Mouse (Mus musculus) adipocyte (in vitro differentiated cells): Measurements from ENCODE around the gene Arhgap25.
A peak's percentile ranks its signal among the peaks of the same experiment; 100 is the strongest.
"Not testable (repeated sequence)": the region's sequence is repeated elsewhere in the genome, so short reads cannot be mapped to it uniquely, and the experiment has no call there.

Experiments used
- DNase-seq: peaks from one replicate; pipeline ENCODE4 v3.0.0-alpha.2; 2016; ENCODE audit warnings: low spot score

The Arhgap25 gene

GRCm38 (mm10) chr6:87503536-87503935 lies 29.5 kb downstream of the Arhgap25 start:
- DNase-seq: no peak

- peak; percentile 30 for DNase-seq
Measured at GRCm38 (mm10) chr6:87502831-87503286, 30.2 kb downstream of the Arhgap25 start.

GRCm38 (mm10) chr6:87502411-87502810 lies 30.6 kb downstream of the Arhgap25 start:
- no peak for DNase-seq

DNA sequence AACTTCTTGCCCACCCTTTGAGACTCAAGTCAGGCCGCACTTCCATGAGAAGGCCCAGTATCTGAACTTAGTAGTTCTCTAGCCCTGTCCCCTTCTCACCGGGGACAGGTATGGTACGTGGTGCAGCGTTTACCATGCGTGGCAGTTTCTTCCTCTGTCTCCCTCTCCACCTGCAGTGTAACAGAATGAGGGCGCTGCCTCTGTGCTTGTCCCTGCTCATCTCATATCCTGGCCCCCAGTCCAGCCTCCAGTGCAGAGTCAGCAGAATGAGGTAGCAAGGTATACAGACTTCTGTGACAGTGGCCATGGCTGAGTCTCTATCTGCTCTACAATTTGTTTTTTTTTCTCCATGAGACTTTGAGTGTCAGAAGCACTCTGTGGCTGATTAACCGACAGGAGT lies 32.4 kb downstream of the Arhgap25 start:
- DNase-seq: no peak

DNA sequence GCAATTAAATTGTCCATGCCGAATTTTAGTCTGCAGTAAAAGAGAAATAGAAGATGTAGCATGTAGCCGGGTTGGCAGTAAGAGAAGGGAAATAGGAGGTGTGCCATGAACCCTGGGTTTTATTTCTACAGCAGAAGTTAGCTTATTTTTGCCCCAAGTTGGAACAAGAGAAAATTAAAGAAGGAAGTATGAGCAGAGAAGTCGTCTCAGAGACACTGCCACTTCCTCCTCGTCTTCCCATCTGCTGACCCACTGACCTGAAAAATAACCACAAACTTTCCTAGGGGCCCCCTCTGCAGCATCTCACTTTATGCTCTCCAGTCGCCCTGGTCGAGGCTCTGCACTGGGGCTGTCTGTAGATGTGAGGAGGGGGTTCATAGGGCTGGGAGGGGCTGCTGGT lies 33.3 kb downstream of the Arhgap25 start:
- no peak for DNase-seq

DNA sequence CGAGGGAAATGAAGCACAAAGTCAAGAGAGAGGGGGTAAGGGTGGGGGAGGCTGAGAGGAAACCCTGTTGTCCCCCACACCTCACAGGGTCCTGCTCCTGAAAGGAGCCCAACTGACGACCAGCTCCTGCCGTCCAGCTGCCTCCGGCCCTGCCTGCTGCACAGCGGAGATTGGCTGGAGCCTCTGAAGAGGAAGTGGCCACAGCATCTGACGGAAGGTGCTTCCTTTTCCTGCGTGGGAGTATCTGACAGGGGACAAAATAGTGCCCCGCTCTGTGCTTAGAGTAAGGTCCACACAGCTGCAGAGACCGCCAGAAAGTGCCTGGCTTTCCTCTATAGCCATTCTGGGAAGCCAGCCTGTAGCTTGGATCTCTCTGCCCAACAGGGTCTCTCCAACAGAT lies 36.9 kb downstream of the Arhgap25 start:
- no peak for DNase-seq

DNA sequence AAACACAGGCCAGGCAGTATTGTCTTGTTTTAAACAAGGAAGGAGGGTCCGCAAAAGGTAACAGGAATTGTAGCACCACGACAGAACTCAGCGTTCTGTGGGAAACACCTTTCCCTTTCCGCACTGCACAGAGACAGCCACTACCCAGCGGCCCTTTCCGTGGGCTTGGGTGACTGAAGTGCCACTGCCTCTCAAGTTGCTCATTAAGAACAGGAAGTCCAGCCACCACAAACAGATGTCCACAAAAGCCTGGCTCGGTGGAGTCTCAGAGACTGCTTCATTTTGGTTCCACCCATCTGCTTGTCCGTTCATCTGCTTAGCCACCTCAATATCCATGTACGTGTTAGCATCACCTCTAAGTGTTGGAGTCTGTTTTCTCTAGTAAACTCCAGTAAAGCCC lies 38.7 kb downstream of the Arhgap25 start:
- no peak for DNase-seq

DNA sequence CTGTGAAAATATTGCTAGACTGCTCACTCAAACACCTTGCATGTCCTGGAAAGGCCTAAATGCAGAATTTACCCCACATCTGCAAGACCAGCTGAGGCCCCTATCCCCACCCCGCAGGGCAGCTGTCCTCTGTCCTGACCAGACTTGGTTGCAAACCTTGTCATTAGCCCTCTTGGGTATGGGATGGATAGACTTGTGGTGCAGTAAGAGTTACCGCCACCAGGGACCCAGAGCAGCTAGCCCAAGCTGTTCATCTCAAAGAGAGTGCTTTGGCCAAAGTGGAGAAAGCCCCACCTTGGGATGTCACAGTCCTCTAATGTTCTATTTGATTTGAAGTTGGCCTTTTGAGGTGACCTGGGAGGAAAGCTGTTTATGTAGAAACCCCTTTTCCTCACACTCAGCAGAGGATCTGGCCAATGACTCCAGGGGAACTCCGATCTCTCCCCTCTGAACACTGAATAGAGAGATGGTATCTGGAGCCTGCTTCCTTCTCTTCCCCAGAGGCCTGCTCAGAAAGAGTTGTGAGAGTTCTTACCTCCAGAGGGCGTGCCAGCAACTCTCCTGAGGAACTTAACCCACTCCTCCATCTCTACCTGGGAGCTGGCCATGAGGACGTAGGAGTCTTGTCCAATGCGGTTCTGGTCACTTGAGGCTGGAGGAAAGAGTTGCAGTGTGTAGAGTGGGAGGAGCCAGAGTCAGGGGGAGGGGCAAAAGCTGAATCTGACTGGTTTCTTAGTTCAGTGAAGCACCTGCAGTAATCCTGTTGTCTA lies 45.2 kb downstream of the Arhgap25 start:
- no peak for DNase-seq

GRCm38 (mm10) chr6:87484806-87485205 lies 48.3 kb downstream of the Arhgap25 start:
- peak; percentile 63 for DNase-seq

GRCm38 (mm10) chr6:87483900-87484289 lies 49.2 kb downstream of the Arhgap25 start:
- no peak for DNase-seq

DNA sequence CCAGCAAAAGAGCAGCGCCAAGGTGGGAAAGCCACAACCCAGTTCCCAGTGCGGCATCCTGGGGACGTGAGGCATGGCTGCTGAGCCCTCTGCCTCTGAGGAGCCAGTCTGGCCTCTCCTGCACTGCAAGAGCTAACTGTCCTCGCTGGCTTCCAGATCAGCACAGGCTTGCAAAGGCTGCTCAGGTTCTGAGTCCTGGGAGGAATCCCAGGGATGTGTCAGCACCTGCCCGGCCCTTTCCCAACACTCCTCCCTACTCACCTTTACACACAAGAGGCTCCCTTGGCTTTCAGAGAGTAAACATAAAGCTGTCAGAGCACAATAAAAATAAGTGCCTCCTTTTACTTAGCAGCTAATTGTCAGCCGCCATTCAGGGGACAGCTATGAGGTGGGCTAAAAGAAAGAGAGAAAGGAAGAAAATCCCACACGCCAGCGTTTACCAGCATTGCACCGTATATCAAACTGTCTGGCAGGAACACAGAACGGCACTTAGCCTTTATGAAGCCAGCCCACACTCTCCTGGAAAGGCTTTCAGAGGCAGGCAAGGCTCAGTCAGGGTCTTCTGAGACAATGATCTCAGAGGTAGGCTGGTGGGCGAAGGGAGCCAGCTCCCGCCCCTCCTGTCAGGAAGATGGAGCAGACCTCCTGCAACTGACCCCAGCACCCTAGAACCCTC lies 49.7 kb downstream of the Arhgap25 start:
- no peak for DNase-seq

DNA sequence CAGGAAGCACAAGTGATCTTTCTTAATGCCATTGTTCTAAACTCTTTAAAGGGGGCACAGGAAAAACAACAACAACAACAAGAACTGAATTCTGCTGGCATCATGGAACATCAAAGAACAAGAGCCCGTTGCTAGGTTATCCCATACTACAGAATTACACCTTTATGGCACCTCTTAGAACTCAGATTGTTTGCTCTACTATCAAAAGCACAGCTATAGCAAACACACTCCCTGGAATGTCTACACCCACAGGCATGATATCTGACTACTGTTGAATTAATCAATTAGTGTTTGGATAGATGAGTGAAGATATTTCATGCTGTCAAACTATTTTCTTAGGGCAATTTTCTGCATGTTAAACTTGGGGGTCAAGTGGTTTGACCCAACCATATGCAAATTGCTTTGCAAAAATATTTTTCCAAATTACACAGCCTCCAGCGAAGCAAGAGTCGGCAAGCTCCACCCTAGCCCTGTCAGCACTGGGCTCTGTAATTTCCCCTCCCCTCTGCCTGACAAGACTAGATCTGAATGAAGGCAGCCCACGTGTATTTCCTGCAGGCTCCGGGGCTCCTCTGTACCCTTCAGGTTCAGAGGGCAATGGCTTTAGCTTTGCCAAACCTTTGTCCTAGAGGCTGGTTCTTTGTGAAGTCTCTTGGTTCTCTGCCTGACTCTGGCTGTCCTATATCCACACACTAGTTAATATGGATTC lies 53.6 kb downstream of the Arhgap25 start:
- DNase-seq: no peak

GRCm38 (mm10) chr6:87478847-87479246 lies 54.2 kb downstream of the Arhgap25 start:
- DNase-seq: no peak

DNA sequence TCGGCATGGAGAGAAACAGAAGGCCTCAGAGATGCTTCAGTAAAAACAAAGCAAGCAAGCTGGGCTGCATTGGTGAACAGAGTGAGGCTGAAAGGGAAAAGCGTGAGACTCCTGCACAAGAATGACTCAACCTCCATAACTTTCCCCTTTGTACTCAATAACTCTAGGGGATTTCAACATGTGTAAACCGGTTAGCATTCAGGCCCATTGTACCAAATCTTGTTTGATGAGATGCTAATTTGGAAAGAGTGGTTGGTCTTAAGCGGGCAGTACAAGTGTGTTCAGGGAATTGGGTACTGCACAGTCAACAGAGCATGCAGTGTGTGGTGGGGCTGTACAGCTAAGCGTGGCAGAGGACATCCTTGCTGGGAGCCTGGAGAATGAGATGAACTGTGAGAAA lies 57.8 kb downstream of the Arhgap25 start:
- peak; percentile 44 for DNase-seq

- not testable (repeated sequence) for DNase-seq
Measured at GRCm38 (mm10) chr6:87470098-87470497, 63.0 kb downstream of the Arhgap25 start.

DNA sequence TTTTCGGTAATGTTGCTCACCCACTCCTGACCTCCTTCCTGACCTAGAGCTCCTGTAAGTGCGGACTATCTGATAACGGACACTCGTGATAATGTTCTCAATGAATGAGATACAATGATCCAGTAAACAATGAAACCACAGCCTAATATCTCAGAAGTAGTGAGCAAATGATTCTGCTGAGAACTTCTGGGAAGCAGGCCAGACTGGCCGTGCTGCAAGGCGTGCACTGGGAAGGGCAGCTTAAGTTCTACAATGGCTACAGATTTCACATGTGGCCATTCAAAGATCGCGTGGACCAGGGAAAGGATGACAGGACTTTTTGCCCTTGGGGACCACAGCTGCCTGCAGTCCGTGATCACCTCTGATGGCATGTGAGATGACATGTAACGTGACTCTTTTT lies 64.7 kb downstream of the Arhgap25 start:
- DNase-seq: peak; percentile 81

DNA sequence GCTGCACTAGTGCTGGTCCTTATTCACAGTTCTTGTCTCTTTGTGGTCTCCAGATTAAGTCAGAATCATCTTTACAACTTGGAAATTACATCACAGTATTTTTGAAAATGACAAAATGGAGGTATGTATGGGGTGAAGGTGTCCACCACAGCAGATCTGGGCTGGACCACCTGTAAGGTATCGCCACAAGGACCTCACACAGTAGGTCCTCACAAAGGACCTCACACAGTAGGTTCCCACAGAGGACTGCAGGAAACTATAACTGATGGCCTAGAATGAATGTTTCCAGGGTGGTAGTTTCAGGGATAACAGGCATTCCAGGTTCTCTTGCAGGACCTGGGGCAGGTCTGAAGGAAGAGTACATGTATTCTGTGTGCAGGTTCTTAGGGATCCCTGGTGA lies 65.7 kb downstream of the Arhgap25 start:
- no peak for DNase-seq

GRCm38 (mm10) chr6:87466221-87466620 lies 66.8 kb downstream of the Arhgap25 start:
- DNase-seq: peak; percentile 83

DNA sequence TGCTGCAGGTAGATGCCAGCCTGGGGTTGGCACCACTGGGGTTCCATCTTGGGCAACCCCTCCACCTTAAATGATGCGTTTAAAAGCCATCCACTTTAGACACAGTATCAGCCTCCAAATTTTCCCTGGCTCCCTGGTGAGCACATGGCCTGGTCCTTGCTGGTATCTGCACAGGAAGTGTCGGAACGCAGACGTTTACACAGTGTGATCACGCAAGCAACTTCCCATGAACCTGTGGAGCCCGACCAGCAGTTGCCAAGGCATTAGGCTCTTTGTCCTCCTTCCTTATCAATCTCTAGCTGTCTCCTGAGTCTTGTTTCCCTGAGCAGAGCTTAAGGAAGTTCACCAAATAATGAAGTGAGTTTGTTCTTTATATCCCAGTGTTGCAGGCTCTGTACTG lies 77.6 kb downstream of the Arhgap25 start:
- DNase-seq: no peak

DNA sequence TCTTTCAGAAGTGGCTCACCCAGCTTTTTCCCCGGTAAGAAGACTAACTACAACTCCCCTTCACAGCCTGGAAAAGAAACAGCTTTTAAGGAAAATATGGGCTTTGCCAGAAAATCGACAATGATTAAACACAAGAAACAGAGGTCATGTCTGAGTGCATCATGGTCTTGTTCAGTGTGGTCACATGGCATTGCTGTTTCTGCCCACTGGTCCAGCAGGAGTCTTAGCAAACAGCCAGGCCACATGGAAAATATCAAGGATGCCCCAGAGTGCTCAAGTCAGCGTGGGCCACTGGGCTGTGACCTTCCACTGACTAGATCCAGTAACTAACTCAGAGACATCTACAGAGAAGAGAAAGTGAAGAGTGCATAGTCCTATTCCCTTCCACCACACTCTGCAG lies 81.3 kb downstream of the Arhgap25 start:
- DNase-seq: no peak

DNA sequence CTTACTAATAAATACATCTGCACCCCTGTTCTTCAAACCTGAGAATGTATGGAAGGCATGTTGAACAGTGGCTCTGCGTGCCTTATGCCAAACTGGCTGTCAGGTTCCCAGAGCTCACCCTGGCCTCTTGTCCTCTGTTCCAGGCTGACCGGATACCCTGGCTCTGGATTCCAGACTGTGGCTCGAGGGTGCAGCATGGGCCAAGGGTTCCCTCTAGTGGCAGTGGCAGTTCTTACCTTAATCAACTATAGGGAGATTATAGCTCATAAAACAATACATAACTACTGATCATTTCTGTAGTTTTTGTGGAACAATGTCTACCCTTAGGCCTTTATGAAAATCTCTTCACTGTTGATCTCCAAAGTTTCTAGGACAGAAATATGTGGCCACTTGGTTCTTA lies 82.0 kb downstream of the Arhgap25 start:
- DNase-seq: peak; percentile 57

DNA sequence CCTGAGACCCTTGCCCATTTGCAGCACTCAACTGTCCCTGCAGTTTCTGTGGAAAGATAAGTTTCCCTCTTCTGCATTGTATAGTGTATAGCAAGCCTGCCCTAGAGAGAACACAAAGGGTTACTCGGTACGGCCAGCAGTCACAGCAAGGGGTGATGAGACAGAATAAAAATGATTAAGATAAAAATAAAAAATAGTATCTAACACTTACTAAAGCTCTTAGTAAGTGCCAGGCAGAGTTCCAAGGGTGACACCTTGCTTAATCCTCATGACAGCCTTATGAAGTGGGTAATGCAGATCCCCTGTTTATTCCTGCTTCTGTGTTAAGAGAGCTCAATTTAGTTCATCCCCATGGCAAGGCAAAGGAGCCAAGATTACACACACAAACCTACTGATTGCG lies 83.5 kb downstream of the Arhgap25 start:
- DNase-seq: no peak

DNA sequence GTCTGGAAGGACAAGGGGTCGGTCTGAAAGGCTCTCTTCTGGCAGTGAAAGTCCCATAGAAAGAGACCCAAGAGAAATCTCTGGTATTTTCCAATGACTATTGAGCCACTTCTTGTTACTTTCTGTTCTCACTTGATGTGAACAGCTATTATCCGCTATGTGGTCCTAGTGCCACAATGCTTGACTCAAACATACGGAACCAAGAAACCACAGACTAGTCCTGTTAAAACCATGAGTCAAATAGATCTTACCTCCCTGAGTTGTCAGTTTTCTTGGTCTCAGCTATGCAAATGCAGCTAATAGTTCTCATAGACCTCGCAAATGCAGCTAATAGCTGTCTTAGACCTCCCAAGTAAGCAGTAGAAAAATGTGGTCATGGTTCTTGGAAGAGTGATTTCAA lies 85.8 kb downstream of the Arhgap25 start:
- no peak for DNase-seq
